In the genomic region with DNA sequence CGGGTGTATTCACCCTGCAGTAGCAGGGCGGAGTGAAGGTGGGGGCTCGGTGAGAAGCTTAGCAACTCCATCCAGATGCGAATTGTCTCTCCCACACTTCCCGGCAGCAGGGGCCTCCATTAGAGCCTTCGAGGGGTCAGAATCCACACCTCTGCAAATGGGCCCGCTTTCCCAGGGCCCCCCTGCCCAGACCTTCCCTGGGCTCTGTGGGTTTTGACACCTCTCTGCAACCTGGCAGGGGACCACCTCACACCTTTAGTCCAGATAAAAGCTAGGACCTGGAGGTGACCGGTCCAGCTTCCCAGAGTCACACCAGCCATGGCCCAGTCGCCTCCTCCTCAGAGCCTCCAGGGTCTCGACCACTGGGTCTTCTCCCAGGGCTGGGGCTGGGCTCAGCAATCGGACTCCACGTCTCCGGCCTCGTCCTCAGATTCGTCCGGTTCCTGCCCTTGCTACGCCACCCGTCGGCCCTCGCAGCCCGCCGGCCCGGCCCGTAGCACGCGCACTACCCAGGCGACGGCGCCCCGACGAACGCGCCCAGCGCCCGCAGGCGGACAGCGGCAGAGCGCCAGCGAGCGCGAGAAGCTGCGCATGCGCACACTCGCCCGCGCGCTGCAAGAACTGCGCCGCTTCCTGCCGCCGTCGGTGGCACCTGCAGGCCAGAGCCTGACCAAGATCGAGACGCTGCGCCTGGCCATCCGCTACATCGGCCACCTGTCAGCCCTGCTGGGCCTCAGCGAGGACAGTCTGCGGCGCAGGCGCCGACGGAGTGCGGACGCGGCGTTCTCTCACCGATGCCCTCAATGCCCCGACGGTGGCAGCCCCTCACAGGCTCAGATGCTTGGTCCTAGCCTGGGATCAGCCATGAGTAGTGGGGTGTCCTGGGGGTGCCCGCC, we compare ENCODE assay signal across 8 mouse cellular contexts. TPM values are rescaled to one million over a fixed set of nuclear protein-coding genes. Genes with fewer than 3 reads are reported as not detected.
DNase-seq lines count a peak whose midpoint lies in the region; ATAC-seq and TF ChIP-seq lines count a peak whose summit lies in the region.

A gene (plus strand): TSS at position 117 of the 896 bp plus-strand sequence.

- TF ChIP-seq CTCF in cortical plate, adult 2 months (IDR thresholded peaks at IDR 0.05; ENCODE audit: extremely low read depth, insufficient read depth, low read length) = no peak

- no peaks in the 10 kb centered on the region for H3K9me3 ChIP-seq in intestine, embryonic 14.5 days (ENCODE audit: control insufficient read depth, low read length)

- H3K36me3 ChIP-seq in intestine, embryonic 14.5 days (ENCODE audit: control insufficient read depth, insufficient read depth, low read length) = no peaks in the 10 kb centered on the region

- DNase-seq in gastrocnemius, postnatal 36 days = peak; percentile 40 to 54
- DNase-seq in intestine, embryonic 14.5 days (ENCODE audit: low spot score) = peak; percentile 74
- DNase-seq in left cerebral cortex, postnatal 25 days (ENCODE audit: low spot score in 2 of 2) = peak; percentile 60 to 69
- peak; percentile 52 to 64 for DNase-seq in right cerebral cortex, adult 2 months (ENCODE audit: low spot score in 2 of 2)
- DNase-seq in urinary bladder, adult 2 months (ENCODE audit: low spot score) = peak; percentile 66

- intact Hi-C loops in gastrocnemius, postnatal 36 days (cut with DNase I) = no loop called here
- intact Hi-C loops in left cerebral cortex, postnatal 25 days (cut with DNase I) = no loop called here

- H3K4me3 ChIP-seq in cortical plate, adult 2 months (ENCODE audit: insufficient read depth, low read length) = peak within 1 kb of the TSS; percentile 22; the same call in 1 of the 2 replicates
- peak within 1 kb of the TSS; percentile 27; the same call in 1 of the 2 replicates for H3K4me3 ChIP-seq in intestine, embryonic 14.5 days (ENCODE audit: low read depth, low read length)

- WGBS in intestine, embryonic 14.5 days = 11% methylated on average over 71 of the region's 71 CpGs

- ATAC-seq in activated CD4-positive, CD25-positive, alpha-beta regulatory T cell, adult 4 months = peak; percentile 61
- peak; percentile 51 for ATAC-seq in intestine, embryonic 14.5 days (replicated peaks; ENCODE audit: low FRiP score, low TSS enrichment, low read depth)
- ATAC-seq in megakaryocyte progenitor cell, adult 5-6 weeks (replicated peaks; ENCODE audit: poor library complexity) = peak; percentile 65

- H3K4me2 ChIP-seq in intestine, embryonic 14.5 days (ENCODE audit: low read length) = peak within 1 kb of the TSS; percentile 55

- H3K9ac ChIP-seq in intestine, embryonic 14.5 days (ENCODE audit: low read length) = no peak within 1 kb of the TSS

- H3K27ac ChIP-seq in cortical plate, adult 2 months (ENCODE audit: insufficient read depth, low read length) = no peak within 1 kb of the TSS
- H3K27ac ChIP-seq in intestine, embryonic 14.5 days (ENCODE audit: low read depth) = no peak within 1 kb of the TSS

- TF ChIP-seq POLR2A in cortical plate, adult 2 months (IDR thresholded peaks at IDR 0.05; ENCODE audit: extremely low read depth, insufficient read depth, low read length) = no peak

- peaks cover 20% of the 10 kb centered on the region for H3K27me3 ChIP-seq in intestine, embryonic 14.5 days (replicated peaks; ENCODE audit: control insufficient read depth, insufficient read depth, low read length)

- H3K4me1 ChIP-seq in cortical plate, adult 2 months (ENCODE audit: control insufficient read depth, insufficient read depth, low read length) = no peaks in the 10 kb centered on the region
- H3K4me1 ChIP-seq in intestine, embryonic 14.5 days (replicated peaks; ENCODE audit: control insufficient read depth, insufficient read depth, low read length) = no peaks in the 10 kb centered on the region

RNA-seq across cellular contexts. Expression of the gene that starts here (rescaled TPM):
- not detected for polyA plus RNA-seq in activated CD4-positive, CD25-positive, alpha-beta regulatory T cell, adult 4 months (2017; shearing (Covaris generic))
- 0.91 and 0.98 TPM in 2 replicates for polyA plus RNA-seq in cortical plate, adult 2 months (2012; rRNA removed)
- total RNA-seq in gastrocnemius, postnatal 36 days (2021) = not detected
- 1.1 and 1.5 TPM in 2 replicates for polyA plus RNA-seq in intestine, embryonic 14.5 days (2014; fragmentation: Nextera tagmentation; extraction: Ambion mirVana)
- 1 to 10 TPM; 1.7 to 2.4 TPM for total RNA-seq in left cerebral cortex, postnatal 25 days (2021)
- total RNA-seq in megakaryocyte progenitor cell, adult 5-6 weeks (2015) = 0.10 TPM in 1 of 2 replicates, not detected in the other
- total RNA-seq in megakaryocyte progenitor cell, adult 5-6 weeks (2017) = 0.27 TPM in 1 of 2 replicates, not detected in the other
- 0.03 and 0.10 TPM in 2 replicates for polyA plus RNA-seq in urinary bladder, adult 2 months (2012; rRNA removed)

Comparison
In these comparisons a context has a peak if more than half of its experiments do, and no peak if none do; other contexts are left out.
1. Peak in ATAC-seq in activated CD4-positive, CD25-positive, alpha-beta regulatory T cell, adult 4 months; RNA of the gene not detected or under 1 TPM.
2. Peak in DNase-seq in gastrocnemius, postnatal 36 days; RNA of the gene not detected or under 1 TPM.
3. Peak in ATAC-seq in megakaryocyte progenitor cell, adult 5-6 weeks; RNA of the gene not detected or under 1 TPM.
4. Peak in DNase-seq in urinary bladder, adult 2 months; RNA of the gene not detected or under 1 TPM.